ENCODE assay signal across 27 mouse cellular contexts in the genomic region with DNA sequence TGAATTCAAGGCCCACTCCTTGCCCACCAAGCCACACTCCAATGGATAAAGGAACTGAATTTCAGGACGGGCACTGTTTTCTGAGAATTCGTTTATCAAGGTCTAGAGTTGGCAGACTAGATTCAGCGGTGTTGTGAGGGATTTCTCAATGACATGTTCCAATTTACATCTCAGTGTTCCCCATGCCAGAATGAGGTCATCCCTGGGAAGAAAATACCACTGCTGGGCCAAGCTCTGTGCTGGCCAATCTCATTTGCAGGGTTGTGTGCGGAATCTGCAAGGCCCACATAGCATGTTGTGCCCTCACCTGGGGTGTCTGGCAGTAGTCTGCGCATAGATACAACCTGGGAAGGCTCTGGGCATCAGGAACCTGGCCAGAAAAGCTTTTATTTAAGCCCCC. TPM values are rescaled to one million over a fixed set of nuclear protein-coding genes. Genes with fewer than 3 reads are reported as not detected.
DNase-seq lines count a peak whose midpoint lies in the region; ATAC-seq and TF ChIP-seq lines count a peak whose summit lies in the region.
"Had no signal": no experiment of that assay in that cellular context is flagged by ENCODE, and none has a peak within 500 bp of the region (broad histone marks: within the 10 kb centered on the region; RNA-seq: fewer than 3 reads in every experiment).

No protein-coding gene starts in this region.

- no peaks in the 10 kb centered on the region for H3K9me3 ChIP-seq in lung, postnatal 0 days (ENCODE audit: low read length)
- H3K9me3 ChIP-seq: heart, embryonic 12.5 days; hindbrain, embryonic 15.5 days; kidney, embryonic 15.5 days; limb, embryonic 13.5 days; liver, embryonic 13.5 days; lung, embryonic 15.5 days; midbrain, embryonic 13.5 days; neural tube, embryonic 12.5 days had no signal

- 83% methylated on average over 5 of the region's 5 CpGs for WGBS in lung, postnatal 0 days
- WGBS in cerebellum, adult 2 months, result 12% methylated on average over 5 of the region's 5 CpGs

- ATAC-seq in lung, postnatal 0 days, result no peak
- ATAC-seq: intestine, embryonic 16.5 days; midbrain, embryonic 13.5 days had no signal

- no peaks in the 10 kb centered on the region for H3K4me1 ChIP-seq in lung, postnatal 0 days (ENCODE audit: insufficient read depth, low read depth, low read length)
- peaks cover 9% of the 10 kb centered on the region for H3K4me1 ChIP-seq in cerebellum, adult 2 months (ENCODE audit: control insufficient read depth, insufficient read depth, low read length)
- H3K4me1 ChIP-seq: hindbrain, embryonic 15.5 days; limb, embryonic 13.5 days; lung, embryonic 15.5 days; midbrain, embryonic 13.5 days; neural tube, embryonic 12.5 days had no signal

- H3K9ac ChIP-seq in lung, postnatal 0 days (replicated peaks; ENCODE audit: low read depth), result no peak overlapping the region
- H3K9ac ChIP-seq: heart, embryonic 12.5 days; hindbrain, embryonic 15.5 days; kidney, embryonic 15.5 days; limb, embryonic 13.5 days; liver, embryonic 13.5 days; lung, embryonic 15.5 days; midbrain, embryonic 13.5 days; neural tube, embryonic 12.5 days had no signal

- peak; percentile 16 for DNase-seq in adrenal gland, postnatal 10 days
- no peak for DNase-seq in adrenal gland, adult 18-20 months (ENCODE audit: low spot score in 2 of 2)
- peak; percentile 18 for DNase-seq in lung, postnatal 10 days
- no peak for DNase-seq in lung, postnatal 0 days (ENCODE audit: low spot score)
- peak; percentile 75 to 91 for DNase-seq in cerebellum, adult 2 months
- peak; percentile 80 to 81 for DNase-seq in cerebellum, postnatal 36 days
- DNase-seq in frontal cortex, postnatal 10 days (ENCODE audit: low spot score in 2 of 2), result no peak
- no peak for DNase-seq in heart, adult 8-10 months (ENCODE audit: low spot score)
- DNase-seq: gastrocnemius, postnatal 36 days; liver, embryonic 13.5 days; thymus, postnatal 14 days had no signal

- no peak for TF ChIP-seq POLR2A in cerebellum, adult 2 months (IDR thresholded peaks at IDR 0.05; ENCODE audit: borderline replicate concordance, insufficient read depth, low read length)

- no peaks in the 10 kb centered on the region for H3K27me3 ChIP-seq in lung, postnatal 0 days (replicated peaks; ENCODE audit: insufficient read depth, low read length)
- no peaks in the 10 kb centered on the region for H3K27me3 ChIP-seq in cerebellum, adult 2 months (ENCODE audit: control insufficient read depth, insufficient read depth, low read length)
- H3K27me3 ChIP-seq: CH12.LX; heart, embryonic 12.5 days; hindbrain, embryonic 15.5 days; kidney, embryonic 15.5 days; limb, embryonic 13.5 days; lung, embryonic 15.5 days; midbrain, embryonic 13.5 days; neural tube, embryonic 12.5 days had no signal

- no peak for TF ChIP-seq CTCF in lung, postnatal 0 days (IDR thresholded peaks at IDR 0.05)
- TF ChIP-seq CTCF in cerebellum, adult 2 months (IDR thresholded peaks at IDR 0.05; ENCODE audit: borderline replicate concordance, insufficient read depth, low read depth, low read length), result no peak

- H3K4me3 ChIP-seq in lung, postnatal 0 days (ENCODE audit: low read depth, low read length), result no peak overlapping the region
- no peak overlapping the region for H3K4me3 ChIP-seq in cerebellum, adult 2 months (replicated peaks; ENCODE audit: insufficient read depth, low read depth, low read length)
- H3K4me3 ChIP-seq: heart, embryonic 12.5 days; hindbrain, embryonic 15.5 days; kidney, embryonic 15.5 days; limb, embryonic 13.5 days; liver, embryonic 13.5 days; lung, embryonic 15.5 days; midbrain, embryonic 13.5 days; neural tube, embryonic 12.5 days had no signal

- TF ChIP-seq EP300 in lung, postnatal 0 days (IDR thresholded peaks at IDR 0.05), result no peak

- no peak overlapping the region for H3K4me2 ChIP-seq in lung, postnatal 0 days (replicated peaks; ENCODE audit: low read depth, low read length)
- H3K4me2 ChIP-seq: heart, embryonic 12.5 days; hindbrain, embryonic 15.5 days; kidney, embryonic 15.5 days; limb, embryonic 13.5 days; liver, embryonic 13.5 days; lung, embryonic 15.5 days; midbrain, embryonic 13.5 days; neural tube, embryonic 12.5 days had no signal

- no peaks in the 10 kb centered on the region for H3K36me3 ChIP-seq in lung, postnatal 0 days (ENCODE audit: insufficient read depth, low read length)
- H3K36me3 ChIP-seq: heart, embryonic 12.5 days; hindbrain, embryonic 15.5 days; kidney, embryonic 15.5 days; limb, embryonic 13.5 days; liver, embryonic 13.5 days; lung, embryonic 15.5 days; midbrain, embryonic 13.5 days; neural tube, embryonic 12.5 days had no signal

- no peak overlapping the region for H3K27ac ChIP-seq in lung, postnatal 0 days (ENCODE audit: low read length)
- no peak overlapping the region for H3K27ac ChIP-seq in cerebellum, adult 2 months (ENCODE audit: insufficient read depth, low read length)
- H3K27ac ChIP-seq: hindbrain, embryonic 15.5 days; kidney, embryonic 15.5 days; limb, embryonic 13.5 days; liver, embryonic 13.5 days; lung, embryonic 15.5 days; midbrain, embryonic 13.5 days; neural tube, embryonic 12.5 days had no signal

RNA-seq across cellular contexts. Expression of gene 4930503B20Rik, which starts 8.2 kb away (rescaled TPM):
- not detected for total RNA-seq in adrenal gland, postnatal 10 days (2021)
- not detected for total RNA-seq in adrenal gland, adult 18-20 months (2021)
- not detected in 2 replicates for polyA plus RNA-seq in lung, postnatal 0 days (2015; fragmentation: Nextera tagmentation; extraction: Ambion mirVana)
- polyA plus RNA-seq in cerebellum, adult 2 months (2012; rRNA removed), result not detected in 2 replicates
- total RNA-seq in heart, adult 8-10 months (2022), result under 1 TPM in 1 of 4 experiments, not detected in 3; 0.16 TPM
- total RNA-seq: CH12.LX; gastrocnemius, postnatal 36 days; layer of hippocampus, postnatal 10 days had no signal
- polyA plus RNA-seq: forebrain, embryonic 11.5 days; frontal cortex, adult 2 months; heart, embryonic 12.5 days; hindbrain, embryonic 15.5 days; intestine, embryonic 16.5 days; kidney, embryonic 15.5 days; large intestine, adult 2 months; limb, embryonic 13.5 days; liver, embryonic 13.5 days; midbrain, embryonic 13.5 days; neural tube, embryonic 12.5 days had no signal

RNA-seq across cellular contexts. Expression of gene Samd13, which starts 26.1 kb away (rescaled TPM):
- under 1 TPM; 0.24 to 0.69 TPM for total RNA-seq in adrenal gland, postnatal 10 days (2021)
- total RNA-seq in adrenal gland, adult 18-20 months (2021), result under 1 TPM in 1 of 2 experiments, not detected in 1; 0.58 TPM
- 0.58 and 0.82 TPM in 2 replicates for polyA plus RNA-seq in lung, postnatal 0 days (2015; fragmentation: Nextera tagmentation; extraction: Ambion mirVana)
- 0.14 TPM in 1 of 2 replicates, not detected in the other for polyA plus RNA-seq in cerebellum, adult 2 months (2012; rRNA removed)
- total RNA-seq in heart, adult 8-10 months (2022), result 1 to 10 TPM; 2.4 to 3.9 (median 3.2) TPM
- total RNA-seq: CH12.LX had no signal
- polyA plus RNA-seq: testis, adult 2 months had no signal

RNA-seq across cellular contexts. Expression of gene Dnase2b, which starts 43.9 kb away (rescaled TPM):
- 1 to 10 TPM in 1 of 2 experiments, under 1 TPM in 1; 0.61 to 1.7 TPM for total RNA-seq in adrenal gland, postnatal 10 days (2021)
- not detected for total RNA-seq in adrenal gland, adult 18-20 months (2021)
- polyA plus RNA-seq in lung, postnatal 0 days (2015; fragmentation: Nextera tagmentation; extraction: Ambion mirVana), result 0.05 and 0.07 TPM in 2 replicates
- polyA plus RNA-seq in cerebellum, adult 2 months (2012; rRNA removed), result not detected in 2 replicates
- not detected for total RNA-seq in heart, adult 8-10 months (2022)
- total RNA-seq: CH12.LX; gastrocnemius, postnatal 36 days; heart, postnatal 14 days; layer of hippocampus, postnatal 10 days; MEL had no signal
- polyA plus RNA-seq: forebrain, embryonic 11.5 days; frontal cortex, adult 2 months; heart, embryonic 12.5 days; hindbrain, embryonic 15.5 days; large intestine, adult 2 months; limb, embryonic 13.5 days; lung, embryonic 15.5 days; midbrain, embryonic 13.5 days; neural tube, embryonic 12.5 days; testis, adult 2 months had no signal

Comparison
In these comparisons a context has a peak if more than half of its experiments do, and no peak if none do; other contexts are left out.
1. DNase-seq: peak in adrenal gland, postnatal 10 days (single experiment), lung, postnatal 10 days (single experiment), cerebellum, adult 2 months (2 of 2) and cerebellum, postnatal 36 days (2 of 2); none in adrenal gland, adult 18-20 months (0 of 2), lung, postnatal 0 days (single experiment), frontal cortex, postnatal 10 days (0 of 2) and heart, adult 8-10 months (single experiment).